Mouse (Mus musculus) hindbrain, embryonic 11.5 days (tissue): Measurements from ENCODE around the gene Plxdc1. TPM values are rescaled to one million over a fixed set of nuclear protein-coding genes. Genes with fewer than 3 reads are reported as not detected.
A peak's percentile ranks its signal among the peaks of the same experiment; 100 is the strongest.

ENCODE experiments used
- ATAC-seq: fragments of 200-750 bp; cut with Nextera tagmentation; 2 replicates; pipeline ENCODE4 v1.8.0; 2017; ENCODE audit warnings: mild to moderate bottlenecking, moderate TSS enrichment, moderate library complexity; ENCODE audit not compliant: low FRiP score
- DNase-seq: peaks from one replicate; pipeline ENCODE4 v3.0.0-alpha.2; 2015; ENCODE audit warnings: low spot score
- H3K27ac ChIP-seq: fragments of 300-500 bp; sonication (generic); 2 replicates; pipeline ENCODE4 v1.5.1; 2014; ENCODE audit warnings: mild to moderate bottlenecking, low read depth, low read length
- H3K27me3 ChIP-seq: fragments of 300-500 bp; sonication (generic); 2 replicates; pipeline ENCODE4 v1.6.1; 2014; ENCODE audit warnings: mild to moderate bottlenecking, low read length, moderate library complexity, mixed read lengths; ENCODE audit not compliant: control insufficient read depth, insufficient read depth
- H3K36me3 ChIP-seq: fragments of 300-500 bp; sonication (generic); 2 replicates; pipeline ENCODE4 v1.6.1; 2014; ENCODE audit warnings: mild to moderate bottlenecking, low read length, moderate library complexity, mixed read lengths; ENCODE audit not compliant: control insufficient read depth, insufficient read depth
- H3K4me1 ChIP-seq: fragments of 300-500 bp; sonication (generic); replicated peaks from 2 replicates; pipeline ENCODE4 v1.6.1; 2014; ENCODE audit warnings: low read length, mixed read lengths; ENCODE audit not compliant: control insufficient read depth, insufficient read depth
- H3K4me2 ChIP-seq: fragments of 300-500 bp; sonication (generic); replicated peaks from 2 replicates; pipeline ENCODE4 v1.6.1; 2014; ENCODE audit warnings: mild to moderate bottlenecking, low read depth, low read length
- H3K4me3 ChIP-seq: fragments of 300-500 bp; sonication (generic); 2 replicates; pipeline ENCODE4 v1.5.1; 2014; ENCODE audit warnings: low read depth, low read length
- H3K9ac ChIP-seq: fragments of 300-500 bp; sonication (generic); 2 replicates; pipeline ENCODE4 v1.6.1; 2014; ENCODE audit warnings: low read depth, low read length
- H3K9me3 ChIP-seq: fragments of 300-500 bp; sonication (generic); 2 replicates; pipeline ENCODE4 v1.6.1; 2016; ENCODE audit warnings: low read length; ENCODE audit not compliant: control insufficient read depth
- WGBS: fragments of 180-500 bp; shearing (Covaris S2); extraction: QIAGEN DNeasy Blood & Tissue Kit; methylation state at CpG from one replicate; pipeline ENCODE4 v1.1.7; 2014; 5-methylcytosine and 5-hydroxymethylcytosine counted together
- polyA plus RNA-seq: library from polyadenylated mRNA; unstranded; fragments of >200 nt; fragmentation: Nextera tagmentation; extraction: Ambion mirVana; gene quantifications from 2 replicates; pipeline ENCODE4 v1.2.1, GENCODE M21; 2014

Plxdc1 gene
- polyA plus RNA-seq, 1 experiment from 2014 or later, result 0.28 TPM

DNA sequence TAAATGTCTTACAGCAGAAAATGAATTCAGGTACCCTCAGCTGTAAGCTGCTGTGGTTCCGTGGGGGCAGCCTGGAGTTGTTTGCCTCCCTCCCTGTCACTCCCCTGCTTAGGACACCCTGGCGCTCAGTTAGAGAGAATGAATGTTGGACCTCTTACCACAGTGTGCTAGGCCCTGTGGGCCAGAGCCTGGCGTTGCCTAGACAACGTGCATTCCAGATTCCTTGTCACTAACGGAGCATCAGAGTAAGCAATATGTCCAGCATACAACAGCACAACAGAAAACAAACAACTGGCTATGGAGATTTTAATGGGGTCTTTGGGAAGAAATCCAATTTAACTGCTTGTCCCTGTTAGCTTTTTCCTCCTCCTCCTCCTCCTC, 27.0 kb downstream of the Plxdc1 start:
- Histone ChIP-seq H3K36me3 (no peaks in the 10 kb centered on the region), H3K4me2 (no peak overlapping the region), H3K9me3 (no peaks in the 10 kb centered on the region), H3K9ac (no peak overlapping the region), H3K4me1 (0 out of 2 replicates have a peak, but pooled peaks cover 2% of the 10 kb centered on the region), H3K4me3 (no peak overlapping the region), H3K27ac (no peak overlapping the region), H3K27me3 (no peaks in the 10 kb centered on the region)
- ATAC-seq (no peak), DNase-seq (no peak)
- 50% methylated on average over 5 of the region's 5 CpGs for WGBS

DNA sequence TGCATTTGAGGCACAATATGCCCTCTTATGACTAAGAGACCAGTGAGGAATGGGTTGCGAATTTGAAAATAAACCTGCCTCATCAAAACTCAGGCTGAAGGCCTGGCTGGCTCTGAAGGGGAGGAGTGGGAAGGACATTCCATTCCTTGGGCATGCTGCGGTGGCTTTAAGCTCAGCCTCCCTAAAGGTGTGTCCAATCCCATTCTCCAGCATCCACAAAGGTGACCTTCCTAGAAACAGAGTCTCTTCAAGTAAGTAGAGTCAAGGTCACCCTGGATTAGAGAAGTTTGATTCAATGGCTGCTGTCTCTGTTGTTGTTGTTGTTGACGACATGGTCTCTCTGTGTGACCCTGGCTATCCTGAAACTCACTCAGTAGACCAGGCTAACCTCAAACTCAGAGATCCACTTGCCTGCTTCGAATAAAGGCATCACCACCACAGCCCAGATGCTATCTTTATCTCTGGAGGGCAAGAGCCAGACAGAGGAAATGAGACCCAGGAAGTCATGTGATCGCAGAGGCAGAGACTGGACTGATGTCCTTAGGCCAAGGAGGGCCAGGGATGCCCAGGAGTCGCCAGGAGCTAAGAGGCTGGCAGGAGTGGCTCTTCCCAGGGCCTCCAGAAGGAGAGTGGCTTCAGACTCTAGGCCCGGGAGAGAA, 27.5 kb downstream of the Plxdc1 start:
- Histone ChIP-seq H3K9ac (no peak overlapping the region), H3K4me2 (no peak overlapping the region), H3K9me3 (no peaks in the 10 kb centered on the region), H3K27me3 (no peaks in the 10 kb centered on the region), H3K4me1 (0 out of 2 replicates have a peak, but pooled peaks cover 2% of the 10 kb centered on the region), H3K4me3 (no peak overlapping the region), H3K27ac (no peak overlapping the region), H3K36me3 (no peaks in the 10 kb centered on the region)
- DNase-seq (no peak), ATAC-seq (no peak)
- 85% methylated on average over 7 of the region's 7 CpGs for WGBS

DNA sequence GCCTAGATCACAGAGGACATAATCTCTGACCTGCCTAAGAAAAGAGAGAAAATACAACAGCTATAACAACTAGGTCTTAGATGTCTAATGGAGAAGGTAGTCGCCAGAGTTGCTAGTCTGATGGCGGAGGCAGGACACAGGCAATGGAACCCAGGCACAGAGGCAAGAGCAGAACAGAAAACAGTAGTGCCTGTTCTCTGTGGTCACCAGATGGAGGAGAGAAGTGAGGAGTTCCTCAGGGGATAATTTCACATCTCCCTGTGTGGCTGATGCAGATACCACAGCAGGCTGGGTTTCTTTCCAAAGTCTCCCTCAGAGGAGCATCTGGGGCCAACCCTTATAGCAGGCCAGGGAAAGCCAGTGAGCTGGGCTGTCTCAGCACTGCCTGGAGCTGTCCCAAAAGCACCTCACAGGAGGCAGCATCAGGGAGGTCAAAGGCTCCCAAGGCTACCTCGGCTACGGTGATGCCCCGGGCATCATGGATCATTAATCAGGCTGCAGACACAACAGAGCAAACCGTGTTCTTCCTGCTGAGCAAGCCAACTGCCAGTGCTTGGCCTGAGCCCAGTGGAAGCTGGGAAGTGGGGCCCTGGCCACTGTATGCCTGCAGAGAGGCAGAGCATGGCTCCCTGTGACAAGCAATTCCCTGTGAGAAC, 29.2 kb downstream of the Plxdc1 start:
- Histone ChIP-seq H3K27ac (0 out of 2 replicates have a peak overlapping the region, but pooled peaks have one; percentile 17), H3K4me3 (no peak overlapping the region)

GRCm38 (mm10) chr11:97955915-97956314, 30.3 kb downstream of the Plxdc1 start:
- Histone ChIP-seq H3K9me3 (no peaks in the 10 kb centered on the region), H3K36me3 (no peaks in the 10 kb centered on the region), H3K4me2 (no peak overlapping the region), H3K27me3 (no peaks in the 10 kb centered on the region), H3K27ac (no peak overlapping the region), H3K4me3 (no peak overlapping the region), H3K9ac (no peak overlapping the region), H3K4me1 (0 out of 2 replicates have a peak, but pooled peaks cover 2% of the 10 kb centered on the region)
- 47% methylated on average over 4 of the region's 4 CpGs for WGBS
- ATAC-seq (no peak), DNase-seq (no peak)

More for the DNA sequence above, 29.2 kb downstream of the Plxdc1 start:
- 52% methylated on average over 6 of the region's 6 CpGs for WGBS
- Histone ChIP-seq H3K36me3 (no peaks in the 10 kb centered on the region), H3K4me1 (0 out of 2 replicates have a peak, but pooled peaks cover 2% of the 10 kb centered on the region), H3K4me2 (no peak overlapping the region), H3K27me3 (no peaks in the 10 kb centered on the region), H3K9me3 (no peaks in the 10 kb centered on the region), H3K9ac (no peak overlapping the region)
- DNase-seq (peak; percentile 43), ATAC-seq (no peak)

DNA sequence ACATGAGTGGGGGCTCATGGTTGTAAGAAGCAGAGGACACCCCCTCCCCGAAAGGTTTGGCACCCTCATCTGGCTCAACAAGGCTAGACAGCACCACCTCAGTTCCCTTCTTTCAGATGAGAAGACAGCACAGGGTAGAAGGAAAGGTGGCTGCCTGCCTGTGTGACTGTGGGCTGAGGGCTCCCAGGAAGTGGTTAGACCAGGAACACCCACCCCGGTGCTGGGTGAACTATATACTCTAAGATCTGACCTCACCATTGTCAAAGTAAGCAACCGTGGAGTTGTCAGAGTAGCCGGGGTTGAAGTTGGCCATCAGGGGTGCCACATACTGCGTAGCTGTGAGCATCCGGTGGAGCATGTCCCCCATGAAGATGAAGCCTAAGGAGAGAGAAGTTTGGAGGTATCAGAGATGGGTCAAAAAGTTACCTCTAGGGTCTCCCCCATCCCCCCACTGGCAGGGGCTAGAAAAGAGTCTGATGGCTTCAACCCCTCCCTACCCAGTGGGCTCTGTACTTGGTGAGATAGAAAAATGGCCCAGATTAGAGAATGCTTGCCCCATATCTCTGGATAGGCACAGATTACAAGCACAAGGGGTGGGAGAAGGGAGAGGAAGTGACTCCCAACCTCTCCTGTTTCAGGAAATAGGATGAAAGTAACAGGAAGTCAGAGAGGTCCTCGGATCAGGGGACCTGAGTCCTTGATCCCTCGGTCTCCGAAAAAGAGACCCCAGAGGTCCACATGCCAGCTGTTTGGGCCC, 30.9 kb downstream of the Plxdc1 start:
- Histone ChIP-seq H3K4me1 (0 out of 2 replicates have a peak, but pooled peaks cover 2% of the 10 kb centered on the region), H3K27me3 (no peaks in the 10 kb centered on the region), H3K4me2 (no peak overlapping the region), H3K36me3 (no peaks in the 10 kb centered on the region), H3K9ac (no peak overlapping the region), H3K9me3 (no peaks in the 10 kb centered on the region), H3K27ac (no peak overlapping the region), H3K4me3 (no peak overlapping the region)
- ATAC-seq (no peak), DNase-seq (no peak)
- WGBS, result 80% methylated on average over 9 of the region's 9 CpGs

DNA sequence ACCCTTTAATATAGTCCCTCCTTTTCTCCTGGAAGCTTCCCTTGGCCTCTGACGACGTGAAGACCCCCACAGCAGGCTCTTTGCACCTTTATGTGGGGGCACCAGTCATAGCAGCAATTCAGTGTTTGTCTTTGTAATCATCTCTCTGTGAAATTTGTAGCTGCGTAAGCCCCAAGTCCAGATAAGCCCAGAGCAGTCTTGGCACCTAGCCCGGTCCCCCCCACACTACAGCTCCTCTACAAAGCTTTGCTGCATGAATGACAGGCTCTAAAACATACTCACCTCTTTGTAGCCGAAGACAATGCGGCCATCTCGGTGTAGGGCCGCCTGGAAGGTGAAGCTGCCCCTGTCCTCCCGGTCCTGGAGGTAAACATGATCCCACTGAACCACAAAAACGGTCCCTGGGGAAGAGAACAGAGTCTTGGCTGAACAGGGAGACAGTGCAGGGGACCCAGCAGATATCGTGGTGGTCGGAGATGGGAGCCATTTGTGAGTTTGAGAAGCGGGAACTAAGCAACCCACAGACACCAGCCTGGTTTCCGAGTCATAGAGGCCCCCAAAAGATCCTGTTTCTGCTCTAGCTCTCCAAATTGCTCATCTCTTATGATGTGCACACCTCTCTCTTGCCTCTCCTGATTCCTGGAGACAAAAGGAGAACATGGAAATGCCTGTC, 31.6 kb downstream of the Plxdc1 start:
- peaks cover 4% of the 10 kb centered on the region; the same call in 1 of the 2 replicates for H3K4me1 ChIP-seq

DNA sequence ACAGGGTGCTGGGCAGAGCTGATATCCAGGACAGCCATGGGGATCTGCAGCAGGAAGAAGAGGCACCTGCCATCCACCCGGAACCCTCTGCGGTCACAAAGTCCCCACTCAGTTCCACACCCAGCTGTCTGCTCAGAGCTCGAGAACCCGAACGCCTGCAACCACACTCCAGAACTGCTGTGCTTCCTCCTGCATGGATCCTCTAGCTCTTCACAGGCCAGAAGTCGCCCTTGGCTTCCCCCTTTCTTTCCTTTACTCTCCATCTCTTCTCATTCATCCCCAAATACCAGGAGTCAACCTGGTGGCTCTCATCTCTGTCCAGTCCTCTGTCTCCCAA, 32.3 kb downstream of the Plxdc1 start:
- H3K4me1 ChIP-seq, result peaks cover 2% of the 10 kb centered on the region; the same call in 1 of the 2 replicates
- H3K9me3 ChIP-seq, result no peaks in the 10 kb centered on the region
- no peak overlapping the region for H3K4me3 ChIP-seq
- WGBS, result 92% methylated on average over 6 of the region's 6 CpGs
- no peaks in the 10 kb centered on the region for H3K36me3 ChIP-seq
- ATAC-seq, result no peak
- H3K27me3 ChIP-seq, result no peaks in the 10 kb centered on the region
- DNase-seq, result no peak
- H3K9ac ChIP-seq, result no peak overlapping the region
- H3K27ac ChIP-seq, result no peak overlapping the region
- H3K4me2 ChIP-seq, result no peak overlapping the region

More for the DNA sequence above, 31.6 kb downstream of the Plxdc1 start:
- H3K4me3 ChIP-seq, result no peak overlapping the region
- WGBS, result 82% methylated on average over 14 of the region's 14 CpGs
- no peaks in the 10 kb centered on the region for H3K36me3 ChIP-seq
- ATAC-seq (no peak), DNase-seq (no peak)
- H3K27me3 ChIP-seq, result no peaks in the 10 kb centered on the region
- H3K9me3 ChIP-seq, result no peaks in the 10 kb centered on the region
- H3K4me2 ChIP-seq, result no peak overlapping the region
- H3K27ac ChIP-seq, result no peak overlapping the region
- no peak overlapping the region for H3K9ac ChIP-seq

- H3K9me3 ChIP-seq, result no peaks in the 10 kb centered on the region
- peaks cover 2% of the 10 kb centered on the region; the same call in 1 of the 2 replicates for H3K4me1 ChIP-seq
- H3K4me2 ChIP-seq, result no peak overlapping the region
- ATAC-seq, result no peak
- 80% methylated on average over 16 of the region's 16 CpGs for WGBS
- no peak for DNase-seq
- H3K9ac ChIP-seq, result no peak overlapping the region
- H3K4me3 ChIP-seq, result no peak overlapping the region
- H3K27ac ChIP-seq, result no peak overlapping the region
- no peaks in the 10 kb centered on the region for H3K36me3 ChIP-seq
- no peaks in the 10 kb centered on the region; the same call in 1 of the 2 replicates for H3K27me3 ChIP-seq
Observed at GRCm38 (mm10) chr11:97953179-97953938, 32.9 kb downstream of the Plxdc1 start.
